Mouse (Mus musculus): ENCODE measurements at regions not wholly inside any gene's neighbourhood (a gene's known extent, or its start where the extent isn't known, plus 50 kb on each side); places are given as distances from the start of the nearest gene placed in this dataset.

- no peak for DNase-seq (ENCODE audit: low spot score in 2 of 2)
- intact Hi-C loops (cut with DNase I), result no loop called here
These were observed 266.4 kb downstream of the Usp25 start for GRCm38 (mm10) chr16:77279916-77280315.

- DNase-seq (ENCODE audit: low spot score in 2 of 2), result no peak
- intact Hi-C loops (cut with DNase I), result no loop called here
These were observed 266.0 kb downstream of the Usp25 start for GRCm38 (mm10) chr16:77279495-77279894.

GRCm38 (mm10) chr16:77273306-77273705 lies 259.8 kb downstream of the Usp25 start:
- intact Hi-C loops (cut with DNase I), result no loop called here
- DNase-seq (ENCODE audit: low spot score in 2 of 2), result no peak

GRCm38 (mm10) chr16:77268926-77269325 lies 255.4 kb downstream of the Usp25 start:
- intact Hi-C loops (cut with DNase I), result no loop called here
- no peak for DNase-seq (ENCODE audit: low spot score in 2 of 2)

- DNase-seq (ENCODE audit: low spot score in 2 of 2), result no peak
- intact Hi-C loops (cut with DNase I), result no loop called here
These were observed 254.2 kb downstream of the Usp25 start for GRCm38 (mm10) chr16:77267679-77268078.

GRCm38 (mm10) chr16:77252349-77252748 lies 238.8 kb downstream of the Usp25 start:
- intact Hi-C loops (cut with DNase I), result loop anchor here (5.0 kb wide), 3 partner anchors 65 to 905 kb away; no protein-coding TSS in a partner anchor
- DNase-seq (ENCODE audit: low spot score in 2 of 2), result no peak

GRCm38 (mm10) chr16:77251422-77251821 lies 237.9 kb downstream of the Usp25 start:
- DNase-seq (ENCODE audit: low spot score in 2 of 2), result no peak
- intact Hi-C loops (cut with DNase I), result loop anchor here (5.0 kb wide), 3 partner anchors 66 to 906 kb away; no protein-coding TSS in a partner anchor

GRCm38 (mm10) chr16:77240876-77241275 lies 227.4 kb downstream of the Usp25 start:
- no peak for DNase-seq (ENCODE audit: low spot score in 2 of 2)

GRCm38 (mm10) chr16:77239176-77239790 lies 225.8 kb downstream of the Usp25 start:
- intact Hi-C loops (cut with DNase I), result loop anchor here (5.0 kb wide), 3 partner anchors 87 to 918 kb away; no protein-coding TSS in a partner anchor
- peak; percentile 36 to 40 for DNase-seq (ENCODE audit: low spot score in 2 of 2)

More at GRCm38 (mm10) chr16:77240876-77241275, 227.4 kb downstream of the Usp25 start:
- intact Hi-C loops (cut with DNase I), result no loop called here

- DNase-seq (ENCODE audit: low spot score in 2 of 2), result peak; percentile 38 to 57
- intact Hi-C loops (cut with DNase I), result loop anchor here (1.0 to 5.0 kb wide), 4 partner anchors 86 to 919 kb away; no protein-coding TSS in a partner anchor
These were observed 225.1 kb downstream of the Usp25 start for GRCm38 (mm10) chr16:77238358-77239175.

GRCm38 (mm10) chr16:77237631-77238357 lies 224.3 kb downstream of the Usp25 start:
- intact Hi-C loops (cut with DNase I), result loop anchor here (1.0 to 5.0 kb wide), 6 partner anchors 85 to 920 kb away; no protein-coding TSS in a partner anchor
- peak; percentile 35 to 58 for DNase-seq (ENCODE audit: low spot score in 2 of 2)

GRCm38 (mm10) chr16:77237272-77237603 lies 223.7 kb downstream of the Usp25 start:
- DNase-seq (ENCODE audit: low spot score in 2 of 2), result no peak
- intact Hi-C loops (cut with DNase I), result loop anchor here (2.0 to 5.0 kb wide), 5 partner anchors 85 to 920 kb away; no protein-coding TSS in a partner anchor

GRCm38 (mm10) chr16:77236509-77237271 lies 223.2 kb downstream of the Usp25 start:
- intact Hi-C loops (cut with DNase I), result loop anchor here (2.0 to 5.0 kb wide), 5 partner anchors 84 to 921 kb away; no protein-coding TSS in a partner anchor
- peak; percentile 84 to 94 for DNase-seq (ENCODE audit: low spot score in 2 of 2)

GRCm38 (mm10) chr16:77236021-77236420 lies 222.5 kb downstream of the Usp25 start:
- DNase-seq (ENCODE audit: low spot score in 2 of 2), result peak; percentile 58 to 70
- intact Hi-C loops (cut with DNase I), result loop anchor here (2.0 to 5.0 kb wide), 5 partner anchors 84 to 921 kb away; no protein-coding TSS in a partner anchor

- peak in 1 of 2 experiments; percentile 16 for DNase-seq (ENCODE audit: low spot score in 2 of 2)
- intact Hi-C loops (cut with DNase I), result loop anchor here (5.0 kb wide), 3 partner anchors 83 to 922 kb away; no protein-coding TSS in a partner anchor
These were observed 221.9 kb downstream of the Usp25 start for GRCm38 (mm10) chr16:77235449-77235848.

Data from left cerebral cortex, postnatal 25 days (tissue).